Mouse (Mus musculus) stomach, embryonic 16.5 days (tissue): Measurements from ENCODE around the gene Hoxd13. TPM values are rescaled to one million over a fixed set of nuclear protein-coding genes. Genes with fewer than 3 reads are reported as not detected.

Experiments used
- ATAC-seq: fragments of 200-750 bp; cut with Nextera tagmentation; 2 replicates; pipeline ENCODE4 v1.8.0; 2017; ENCODE audit warnings: moderate number of reproducible peaks, moderate TSS enrichment; ENCODE audit not compliant: insufficient read depth, low FRiP score
- H3K27ac ChIP-seq: fragments of 300-500 bp; sonication (generic); 2 replicates; pipeline ENCODE4 v1.5.1; 2014; ENCODE audit warnings: low read length
- H3K27me3 ChIP-seq: fragments of 300-500 bp; sonication (generic); 2 replicates; pipeline ENCODE4 v1.6.1; 2014; ENCODE audit warnings: low read length, control low read depth, mixed read lengths; ENCODE audit not compliant: control insufficient read depth, insufficient read depth
- H3K36me3 ChIP-seq: fragments of 300-500 bp; sonication (generic); 2 replicates; pipeline ENCODE4 v1.6.1; 2014; ENCODE audit warnings: low read length; ENCODE audit not compliant: control insufficient read depth, insufficient read depth
- H3K4me1 ChIP-seq: fragments of 300-500 bp; sonication (generic); 2 replicates; pipeline ENCODE4 v1.6.1; 2014; ENCODE audit warnings: low read length, control low read depth, mixed read lengths; ENCODE audit not compliant: control insufficient read depth, insufficient read depth
- H3K4me2 ChIP-seq: fragments of 300-500 bp; sonication (generic); 2 replicates; pipeline ENCODE4 v1.6.1; 2014; ENCODE audit warnings: low read depth, low read length, mixed read lengths
- H3K4me3 ChIP-seq: fragments of 300-500 bp; sonication (generic); replicated peaks from 2 replicates; pipeline ENCODE4 v1.5.1; 2014; ENCODE audit warnings: mild to moderate bottlenecking, low read length
- H3K9ac ChIP-seq: fragments of 300-500 bp; sonication (generic); 2 replicates; pipeline ENCODE4 v1.6.1; 2014; ENCODE audit warnings: low read length
- H3K9me3 ChIP-seq: fragments of 300-500 bp; sonication (generic); replicated peaks from 2 replicates; pipeline ENCODE4 v1.6.1; 2016; ENCODE audit warnings: low read length, control low read depth; ENCODE audit not compliant: control insufficient read depth
- WGBS: fragments of 180-500 bp; shearing (Covaris S2); extraction: QIAGEN DNeasy Blood & Tissue Kit; methylation state at CpG from one replicate; pipeline ENCODE4 v1.1.7; 2014; 5-methylcytosine and 5-hydroxymethylcytosine counted together
- polyA plus RNA-seq: library from polyadenylated mRNA; unstranded; fragments of >200 nt; fragmentation: Nextera tagmentation; extraction: Ambion mirVana; gene quantifications from 2 replicates; pipeline ENCODE4 v1.2.1, GENCODE M21; 2015

Gene Hoxd13
- polyA plus RNA-seq, 1 experiment from 2014 or later = not detected

- ATAC-seq = peak; percentile 75; the same call in 1 of the 2 replicates
- H3K4me1 ChIP-seq = no peaks in the 10 kb centered on the region; the same call in 1 of the 2 replicates
- H3K4me3 ChIP-seq = peak within 1 kb of the TSS; percentile 21; the same call in 1 of the 2 replicates
- WGBS = 1% methylated on average over 56 of the region's 56 CpGs
- no peaks in the 10 kb centered on the region for H3K36me3 ChIP-seq
- no peak within 1 kb of the TSS for H3K9ac ChIP-seq
- H3K4me2 ChIP-seq = peak within 1 kb of the TSS; percentile 23; the same call in 1 of the 2 replicates
- no peak within 1 kb of the TSS for H3K27ac ChIP-seq
- H3K27me3 ChIP-seq = peaks cover 91% of the 10 kb centered on the region
- H3K9me3 ChIP-seq = no peaks in the 10 kb centered on the region
Measured at GRCm38 (mm10) chr2:74691022-74691951, 23.2 kb downstream of the Hoxd13 start, which contains the start of gene Hoxd10. TSS of gene Hoxd10 (plus strand) at chr2:74691924.

GRCm38 (mm10) chr2:74691995-74692807 is 24.1 kb downstream of the Hoxd13 start:
- no peak overlapping the region for H3K9ac ChIP-seq
- no peak overlapping the region for H3K4me2 ChIP-seq
- 0 out of 2 replicates have a peak overlapping the region, but pooled peaks have one; percentile 21 for H3K4me3 ChIP-seq
- H3K36me3 ChIP-seq = no peaks in the 10 kb centered on the region
- no peaks in the 10 kb centered on the region for H3K9me3 ChIP-seq
- no peak overlapping the region for H3K27ac ChIP-seq
- 5% methylated on average over 35 of the region's 35 CpGs for WGBS
- no peak for ATAC-seq
- no peaks in the 10 kb centered on the region; the same call in 1 of the 2 replicates for H3K4me1 ChIP-seq
- H3K27me3 ChIP-seq = peaks cover 91% of the 10 kb centered on the region

- peaks cover 3% of the 10 kb centered on the region for H3K4me1 ChIP-seq
- ATAC-seq = no peak
- H3K36me3 ChIP-seq = no peaks in the 10 kb centered on the region
- peaks cover 91% of the 10 kb centered on the region for H3K27me3 ChIP-seq
- no peak overlapping the region for H3K4me3 ChIP-seq
- H3K4me2 ChIP-seq = no peak overlapping the region
- H3K27ac ChIP-seq = no peak overlapping the region
- H3K9ac ChIP-seq = no peak overlapping the region
- H3K9me3 ChIP-seq = no peaks in the 10 kb centered on the region
- under 1% methylated on average over 20 of the region's 20 CpGs for WGBS
Measured at GRCm38 (mm10) chr2:74692808-74693431, 24.8 kb downstream of the Hoxd13 start.

GRCm38 (mm10) chr2:74693432-74693827 is 25.3 kb downstream of the Hoxd13 start:
- no peak overlapping the region for H3K27ac ChIP-seq
- H3K9ac ChIP-seq = no peak overlapping the region

GRCm38 (mm10) chr2:74694066-74694465 is 26.0 kb downstream of the Hoxd13 start:
- Histone ChIP-seq H3K27me3 (peaks cover 93% of the 10 kb centered on the region), H3K9ac (no peak overlapping the region), H3K27ac (no peak overlapping the region), H3K4me1 (peaks cover 6% of the 10 kb centered on the region), H3K9me3 (no peaks in the 10 kb centered on the region), H3K36me3 (no peaks in the 10 kb centered on the region), H3K4me2 (no peak overlapping the region), H3K4me3 (no peak overlapping the region)
- WGBS = 4% methylated on average over 16 of the region's 16 CpGs
- ATAC-seq = no peak

More at GRCm38 (mm10) chr2:74693432-74693827, 25.3 kb downstream of the Hoxd13 start:
- 18% methylated on average over 4 of the region's 4 CpGs for WGBS
- H3K36me3 ChIP-seq = no peaks in the 10 kb centered on the region
- no peak overlapping the region for H3K4me3 ChIP-seq
- no peaks in the 10 kb centered on the region for H3K9me3 ChIP-seq
- ATAC-seq = no peak
- no peak overlapping the region for H3K4me2 ChIP-seq
- peaks cover 92% of the 10 kb centered on the region for H3K27me3 ChIP-seq
- peaks cover 6% of the 10 kb centered on the region for H3K4me1 ChIP-seq

GRCm38 (mm10) chr2:74695383-74695782 is 27.3 kb downstream of the Hoxd13 start:
- peaks cover 96% of the 10 kb centered on the region for H3K27me3 ChIP-seq
- no peaks in the 10 kb centered on the region for H3K9me3 ChIP-seq
- WGBS = 9% methylated on average over 1 of the region's 1 CpGs
- H3K4me3 ChIP-seq = no peak overlapping the region
- H3K9ac ChIP-seq = no peak overlapping the region
- no peak overlapping the region for H3K4me2 ChIP-seq
- peaks cover 6% of the 10 kb centered on the region for H3K4me1 ChIP-seq
- ATAC-seq = no peak
- no peak overlapping the region for H3K27ac ChIP-seq
- H3K36me3 ChIP-seq = no peaks in the 10 kb centered on the region

GRCm38 (mm10) chr2:74695813-74696430 is 27.8 kb downstream of the Hoxd13 start:
- ATAC-seq = no peak
- 7% methylated on average over 7 of the region's 7 CpGs for WGBS
- H3K9me3 ChIP-seq = no peaks in the 10 kb centered on the region
- no peak overlapping the region for H3K9ac ChIP-seq
- H3K27ac ChIP-seq = no peak overlapping the region
- no peak overlapping the region for H3K4me2 ChIP-seq
- H3K4me3 ChIP-seq = no peak overlapping the region
- no peaks in the 10 kb centered on the region for H3K36me3 ChIP-seq
- H3K27me3 ChIP-seq = peaks cover 99% of the 10 kb centered on the region
- H3K4me1 ChIP-seq = peaks cover 6% of the 10 kb centered on the region

- 4% methylated on average over 34 of the region's 34 CpGs for WGBS
- Histone ChIP-seq H3K4me3 (no peak overlapping the region), H3K27ac (no peak overlapping the region), H3K4me1 (peaks cover 6% of the 10 kb centered on the region), H3K9ac (no peak overlapping the region), H3K27me3 (peaks cover 99% of the 10 kb centered on the region), H3K9me3 (no peaks in the 10 kb centered on the region), H3K4me2 (no peak overlapping the region), H3K36me3 (no peaks in the 10 kb centered on the region)
- ATAC-seq = no peak
Measured at GRCm38 (mm10) chr2:74696442-74697335, 28.6 kb downstream of the Hoxd13 start.
